Mouse (Mus musculus) midbrain, embryonic 14.5 days (tissue): ENCODE measurements at regions not wholly inside any gene's neighbourhood (a gene's known extent, or its start where the extent isn't known, plus 50 kb on each side); places are given as distances from the start of the nearest gene placed in this dataset.

Experiments used
- ATAC-seq: fragments of 200-750 bp; cut with Nextera tagmentation; 2 replicates; pipeline ENCODE4 v1.8.0; 2017; ENCODE audit warnings: moderate number of reproducible peaks, moderate library complexity; ENCODE audit not compliant: low FRiP score, low TSS enrichment
- DNase-seq: peaks from one replicate; pipeline ENCODE4 v3.0.0-alpha.2; 2015
- H3K27ac ChIP-seq: fragments of 300-500 bp; sonication (generic); replicated peaks from 2 replicates; pipeline ENCODE4 v1.5.1; 2014; ENCODE audit warnings: mild to moderate bottlenecking, low read depth, low read length, moderate library complexity
- H3K27me3 ChIP-seq: fragments of 300-500 bp; sonication (generic); 2 replicates; pipeline ENCODE4 v1.6.1; 2014; ENCODE audit warnings: low read length, control low read depth, mixed read lengths; ENCODE audit not compliant: control insufficient read depth, insufficient read depth
- H3K36me3 ChIP-seq: fragments of 300-500 bp; sonication (generic); 2 replicates; pipeline ENCODE4 v1.6.1; 2014; ENCODE audit warnings: low read length, control low read depth; ENCODE audit not compliant: control insufficient read depth, insufficient read depth
- H3K4me1 ChIP-seq: fragments of 300-500 bp; sonication (generic); 2 replicates; pipeline ENCODE4 v1.6.1; 2014; ENCODE audit warnings: mild to moderate bottlenecking, antibody characterized with exemption, low read length, control low read depth; ENCODE audit not compliant: control insufficient read depth, insufficient read depth
- H3K4me2 ChIP-seq: fragments of 300-500 bp; sonication (generic); 2 replicates; pipeline ENCODE4 v1.6.1; 2014; ENCODE audit warnings: mild to moderate bottlenecking, low read length, moderate library complexity
- H3K4me3 ChIP-seq: fragments of 300-500 bp; sonication (generic); replicated peaks from 2 replicates; pipeline ENCODE4 v1.5.1; 2014; ENCODE audit warnings: low read depth, low read length
- H3K9ac ChIP-seq: fragments of 300-500 bp; sonication (generic); replicated peaks from 2 replicates; pipeline ENCODE4 v1.6.1; 2014; ENCODE audit warnings: mild to moderate bottlenecking, low read length, moderate library complexity
- H3K9me3 ChIP-seq: fragments of 300-500 bp; sonication (generic); 2 replicates; pipeline ENCODE4 v1.6.1; 2016; ENCODE audit warnings: low read length, control low read depth, mixed read lengths; ENCODE audit not compliant: control insufficient read depth
- WGBS: fragments of 180-500 bp; shearing (Covaris S2); extraction: QIAGEN DNeasy Blood & Tissue Kit; methylation state at CpG from one replicate; pipeline ENCODE4 v1.1.7; 2014; 5-methylcytosine and 5-hydroxymethylcytosine counted together

- Histone ChIP-seq H3K36me3 (no peaks in the 10 kb centered on the region), H3K27me3 (no peaks in the 10 kb centered on the region), H3K4me2 (no peak overlapping the region), H3K4me3 (no peak overlapping the region), H3K27ac (no peak overlapping the region), H3K4me1 (no peaks in the 10 kb centered on the region), H3K9ac (no peak overlapping the region), H3K9me3 (0 out of 2 replicates have a peak, but pooled peaks cover 3% of the 10 kb centered on the region)
- ATAC-seq = no peak
- DNase-seq = no peak
- 78% methylated on average over 4 of the region's 4 CpGs for WGBS
Measured at GRCm38 (mm10) chr10:98529565-98529964, 384.6 kb upstream of the Atp2b1 start.

GRCm38 (mm10) chr10:98531425-98531824 lies 382.8 kb upstream of the Atp2b1 start:
- no peak overlapping the region for H3K9ac ChIP-seq
- H3K27ac ChIP-seq = no peak overlapping the region
- no peaks in the 10 kb centered on the region for H3K27me3 ChIP-seq
- 88% methylated on average over 4 of the region's 4 CpGs for WGBS
- no peaks in the 10 kb centered on the region for H3K4me1 ChIP-seq
- no peak for DNase-seq
- no peak overlapping the region for H3K4me2 ChIP-seq
- H3K9me3 ChIP-seq = 0 out of 2 replicates have a peak, but pooled peaks cover 3% of the 10 kb centered on the region
- H3K4me3 ChIP-seq = no peak overlapping the region
- no peak for ATAC-seq
- H3K36me3 ChIP-seq = no peaks in the 10 kb centered on the region

GRCm38 (mm10) chr10:98538706-98539105 lies 375.5 kb upstream of the Atp2b1 start:
- ATAC-seq (no peak), DNase-seq (no peak)
- Histone ChIP-seq H3K4me2 (no peak overlapping the region), H3K27me3 (no peaks in the 10 kb centered on the region), H3K4me3 (no peak overlapping the region), H3K9ac (no peak overlapping the region), H3K36me3 (no peaks in the 10 kb centered on the region), H3K27ac (no peak overlapping the region), H3K9me3 (no peaks in the 10 kb centered on the region), H3K4me1 (0 out of 2 replicates have a peak, but pooled peaks cover 5% of the 10 kb centered on the region)
- WGBS = 51% methylated on average over 1 of the region's 1 CpGs

GRCm38 (mm10) chr10:98541062-98541461 lies 373.1 kb upstream of the Atp2b1 start:
- H3K4me3 ChIP-seq = no peak overlapping the region

DNA sequence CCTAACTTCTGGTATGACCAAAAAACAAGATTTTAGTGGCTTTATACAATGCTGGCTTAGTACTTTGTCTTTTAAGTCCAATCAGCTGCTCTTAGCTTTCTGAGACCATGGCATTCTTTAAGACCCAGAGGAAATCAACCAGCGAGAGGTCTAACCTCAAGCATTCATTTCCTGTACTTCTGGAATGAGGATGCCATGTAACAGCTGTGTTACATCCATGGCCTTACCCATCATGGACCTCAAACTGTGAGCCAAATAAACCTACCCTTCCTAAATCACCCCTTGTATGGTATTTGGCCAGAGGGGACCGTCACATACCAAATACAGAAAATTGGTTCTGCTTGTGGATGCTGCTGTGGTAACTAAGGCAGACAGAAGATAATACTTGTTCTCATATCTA lies 372.1 kb upstream of the Atp2b1 start:
- Histone ChIP-seq H3K4me3 (no peak overlapping the region), H3K27ac (no peak overlapping the region), H3K4me2 (no peak overlapping the region), H3K9ac (no peak overlapping the region), H3K4me1 (0 out of 2 replicates have a peak, but pooled peaks cover 5% of the 10 kb centered on the region), H3K9me3 (no peaks in the 10 kb centered on the region), H3K27me3 (no peaks in the 10 kb centered on the region), H3K36me3 (no peaks in the 10 kb centered on the region)
- WGBS = 91% methylated on average over 2 of the region's 2 CpGs
- ATAC-seq (no peak), DNase-seq (no peak)

More at GRCm38 (mm10) chr10:98541062-98541461, 373.1 kb upstream of the Atp2b1 start:
- H3K4me2 ChIP-seq = no peak overlapping the region
- H3K9me3 ChIP-seq = no peaks in the 10 kb centered on the region
- no peaks in the 10 kb centered on the region for H3K36me3 ChIP-seq
- DNase-seq = no peak
- H3K27ac ChIP-seq = no peak overlapping the region
- H3K4me1 ChIP-seq = 0 out of 2 replicates have a peak, but pooled peaks cover 5% of the 10 kb centered on the region
- ATAC-seq = no peak
- no peak overlapping the region for H3K9ac ChIP-seq
- H3K27me3 ChIP-seq = no peaks in the 10 kb centered on the region

DNA sequence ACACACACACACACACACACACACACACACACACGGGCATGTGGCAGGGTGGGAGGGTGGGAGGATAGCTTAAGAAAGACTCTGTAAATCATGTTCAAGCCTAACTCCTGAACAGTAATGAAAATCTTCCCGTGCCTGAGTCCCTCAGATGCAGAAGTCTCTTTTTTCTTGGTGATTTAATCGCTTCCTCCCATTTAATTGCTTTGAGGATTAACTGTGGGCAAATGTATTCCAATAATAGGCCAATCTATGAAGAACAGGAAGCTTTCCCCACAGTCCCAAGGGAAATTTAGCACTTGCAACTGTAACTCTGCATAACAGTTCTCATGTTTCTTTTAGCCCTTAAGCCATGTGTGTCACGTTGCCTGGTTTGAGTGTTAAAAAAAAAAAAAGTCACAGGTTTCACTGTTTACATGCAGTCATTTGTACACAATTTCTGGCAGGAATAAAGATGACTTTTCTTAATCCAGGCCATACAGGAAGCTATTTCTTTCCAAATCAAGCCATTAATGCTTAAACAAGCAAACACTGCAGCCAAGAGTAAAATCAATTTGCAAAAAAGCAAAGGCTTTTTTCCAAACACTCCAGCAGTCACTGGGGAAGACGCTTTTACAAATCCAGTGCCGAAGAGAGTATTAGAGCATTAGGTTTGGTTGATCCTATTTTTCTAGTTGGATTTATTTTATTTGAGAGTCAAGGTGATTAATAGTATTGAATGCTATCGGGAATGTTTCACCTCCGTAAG lies 370.8 kb upstream of the Atp2b1 start:
- no peaks in the 10 kb centered on the region for H3K27me3 ChIP-seq
- no peak overlapping the region for H3K9ac ChIP-seq
- H3K36me3 ChIP-seq = no peaks in the 10 kb centered on the region
- H3K9me3 ChIP-seq = no peaks in the 10 kb centered on the region
- H3K4me1 ChIP-seq = 0 out of 2 replicates have a peak, but pooled peaks cover 5% of the 10 kb centered on the region
- 14% methylated on average over 8 of the region's 8 CpGs for WGBS
- ATAC-seq (peak; percentile 79), DNase-seq (peak; percentile 79)
- H3K4me3 ChIP-seq = no peak overlapping the region
- H3K4me2 ChIP-seq = no peak overlapping the region
- no peak overlapping the region; the same call in 1 of the 2 replicates for H3K27ac ChIP-seq

GRCm38 (mm10) chr10:98543998-98544349 lies 370.2 kb upstream of the Atp2b1 start:
- DNase-seq = no peak
- no peaks in the 10 kb centered on the region for H3K27me3 ChIP-seq
- H3K4me1 ChIP-seq = 0 out of 2 replicates have a peak, but pooled peaks cover 5% of the 10 kb centered on the region
- no peak overlapping the region; the same call in 1 of the 2 replicates for H3K27ac ChIP-seq
- ATAC-seq = no peak
- H3K4me2 ChIP-seq = no peak overlapping the region
- no peak overlapping the region for H3K9ac ChIP-seq
- 54% methylated on average over 5 of the region's 5 CpGs for WGBS
- no peak overlapping the region for H3K4me3 ChIP-seq
- H3K9me3 ChIP-seq = no peaks in the 10 kb centered on the region
- H3K36me3 ChIP-seq = no peaks in the 10 kb centered on the region

- no peak for ATAC-seq
- Histone ChIP-seq H3K27ac (no peak overlapping the region), H3K4me1 (no peaks in the 10 kb centered on the region), H3K27me3 (no peaks in the 10 kb centered on the region), H3K36me3 (no peaks in the 10 kb centered on the region), H3K9me3 (no peaks in the 10 kb centered on the region), H3K4me2 (no peak overlapping the region), H3K9ac (no peak overlapping the region), H3K4me3 (no peak overlapping the region)
- no peak for DNase-seq
- WGBS = 94% methylated on average over 3 of the region's 3 CpGs
Measured at GRCm38 (mm10) chr10:98554575-98554974, 359.6 kb upstream of the Atp2b1 start.

GRCm38 (mm10) chr10:98557470-98558060 lies 356.6 kb upstream of the Atp2b1 start:
- no peak for DNase-seq
- no peak overlapping the region for H3K4me2 ChIP-seq
- H3K27me3 ChIP-seq = no peaks in the 10 kb centered on the region
- H3K4me1 ChIP-seq = no peaks in the 10 kb centered on the region
- H3K36me3 ChIP-seq = no peaks in the 10 kb centered on the region
- 91% methylated on average over 9 of the region's 9 CpGs for WGBS
- H3K27ac ChIP-seq = no peak overlapping the region
- no peak overlapping the region for H3K9ac ChIP-seq
- ATAC-seq = no peak
- no peaks in the 10 kb centered on the region for H3K9me3 ChIP-seq
- no peak overlapping the region for H3K4me3 ChIP-seq
